Mouse (Mus musculus): Measurements from ENCODE around the gene Gm21905. TPM values are rescaled to one million over a fixed set of nuclear protein-coding genes. Genes with fewer than 3 reads are reported as not detected.

The Gm21905 gene
- not detected in 2 replicates for polyA plus RNA-seq (2014; fragmentation: Nextera tagmentation; extraction: Ambion mirVana)

DNA sequence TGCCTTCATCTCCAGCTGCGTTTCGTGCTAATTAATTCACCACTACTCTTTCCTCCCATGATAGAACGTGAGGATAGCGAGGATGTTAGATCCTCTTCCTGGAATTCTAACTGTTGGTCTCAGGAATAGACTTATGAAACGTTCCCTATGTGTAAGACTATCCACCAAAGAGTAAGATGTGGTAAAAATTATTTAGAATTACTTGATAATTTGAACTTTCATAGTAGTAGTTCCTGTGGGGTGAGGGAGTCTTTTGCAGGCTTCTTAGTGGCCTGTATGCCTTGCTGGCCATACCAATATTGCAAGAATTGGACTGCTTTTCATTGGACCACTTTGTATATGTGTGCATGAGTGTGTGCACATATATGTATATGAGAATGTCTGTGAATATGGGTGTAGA lies at the start of gene Gm21905:
Gene Gm21905, minus strand, starts transcription at position 101 of the 400 bp plus-strand sequence.
- H3K4me2 ChIP-seq (ENCODE audit: low read length): no peak within 1 kb of the TSS
- no peaks in the 10 kb centered on the region for H3K36me3 ChIP-seq (ENCODE audit: control insufficient read depth, insufficient read depth, low read length)
- H3K9ac ChIP-seq (replicated peaks; ENCODE audit: low read length): no peak within 1 kb of the TSS
- H3K9me3 ChIP-seq (ENCODE audit: control insufficient read depth, low read length): 0 out of 2 replicates have a peak, but pooled peaks cover 6% of the 10 kb centered on the region
- ATAC-seq (ENCODE audit: low FRiP score, low TSS enrichment) (no peak), DNase-seq (no peak)
- no peaks in the 10 kb centered on the region for H3K4me1 ChIP-seq (ENCODE audit: control insufficient read depth, insufficient read depth, low read length)
- 84% methylated on average over 5 of the region's 5 CpGs for WGBS
- H3K27ac ChIP-seq (replicated peaks; ENCODE audit: low read depth, low read length): no peak within 1 kb of the TSS
- no peak within 1 kb of the TSS for H3K4me3 ChIP-seq (replicated peaks; ENCODE audit: low read depth, low read length)
- no peaks in the 10 kb centered on the region for H3K27me3 ChIP-seq (ENCODE audit: control insufficient read depth, insufficient read depth, low read length)

GRCm38 (mm10) chr5:67990426-67990825 lies 44.2 kb upstream of the Gm21905 start:
- Histone ChIP-seq H3K4me1 (ENCODE audit: control insufficient read depth, insufficient read depth, low read length) (no peaks in the 10 kb centered on the region), H3K4me3 (replicated peaks; ENCODE audit: low read depth, low read length) (no peak overlapping the region), H3K9me3 (ENCODE audit: control insufficient read depth, low read length) (no peaks in the 10 kb centered on the region), H3K36me3 (ENCODE audit: control insufficient read depth, insufficient read depth, low read length) (no peaks in the 10 kb centered on the region), H3K27ac (replicated peaks; ENCODE audit: low read depth, low read length) (no peak overlapping the region), H3K9ac (replicated peaks; ENCODE audit: low read length) (no peak overlapping the region), H3K27me3 (ENCODE audit: control insufficient read depth, insufficient read depth, low read length) (no peaks in the 10 kb centered on the region), H3K4me2 (ENCODE audit: low read length) (no peak overlapping the region)
- ATAC-seq (ENCODE audit: low FRiP score, low TSS enrichment) (no peak), DNase-seq (no peak)

DNA sequence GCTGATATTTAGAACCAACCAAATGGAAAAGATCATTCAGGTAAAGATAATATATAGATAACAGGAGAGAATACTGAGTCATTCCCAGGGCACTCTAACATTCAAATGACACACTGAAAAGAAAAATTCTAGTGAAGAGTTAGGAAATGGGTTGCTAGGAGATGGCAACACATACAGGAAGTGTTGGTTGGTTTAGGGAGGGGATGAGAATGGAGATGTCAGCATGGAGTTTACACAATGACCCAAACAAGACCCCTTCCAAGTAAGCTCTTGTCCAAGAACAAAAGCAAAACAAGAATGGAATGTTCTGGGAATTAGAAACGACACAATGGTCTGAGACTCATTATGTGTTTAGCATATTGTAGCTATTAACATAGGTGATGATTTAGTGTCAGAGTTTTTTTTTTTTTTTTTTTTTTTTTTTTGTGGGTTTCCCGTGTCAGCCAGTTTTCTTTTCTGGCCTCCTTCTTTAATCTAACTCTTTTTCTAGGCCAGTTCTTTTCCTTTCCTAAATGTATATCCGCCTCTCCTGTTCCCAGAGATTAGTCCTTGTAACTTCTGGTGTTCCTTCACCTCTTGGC lies 35.8 kb upstream of the Gm21905 start:
- Histone ChIP-seq H3K4me2 (ENCODE audit: low read length) (no peak overlapping the region), H3K4me1 (ENCODE audit: control insufficient read depth, insufficient read depth, low read length) (no peaks in the 10 kb centered on the region), H3K4me3 (replicated peaks; ENCODE audit: low read depth, low read length) (no peak overlapping the region), H3K9ac (replicated peaks; ENCODE audit: low read length) (no peak overlapping the region), H3K27ac (replicated peaks; ENCODE audit: low read depth, low read length) (no peak overlapping the region), H3K36me3 (ENCODE audit: control insufficient read depth, insufficient read depth, low read length) (no peaks in the 10 kb centered on the region), H3K27me3 (ENCODE audit: control insufficient read depth, insufficient read depth, low read length) (no peaks in the 10 kb centered on the region), H3K9me3 (ENCODE audit: control insufficient read depth, low read length) (no peaks in the 10 kb centered on the region)
- no peak for ATAC-seq (ENCODE audit: low FRiP score, low TSS enrichment)
- no peak for DNase-seq
- 36% methylated on average over 3 of the region's 3 CpGs for WGBS

- no peak overlapping the region for H3K27ac ChIP-seq (replicated peaks; ENCODE audit: low read depth, low read length)
- 43% methylated on average over 7 of the region's 7 CpGs for WGBS
- peak; percentile 44 for DNase-seq
- no peaks in the 10 kb centered on the region for H3K9me3 ChIP-seq (ENCODE audit: control insufficient read depth, low read length)
- peak; percentile 68 for ATAC-seq (ENCODE audit: low FRiP score, low TSS enrichment)
- H3K27me3 ChIP-seq (ENCODE audit: control insufficient read depth, insufficient read depth, low read length): no peaks in the 10 kb centered on the region
- H3K4me2 ChIP-seq (ENCODE audit: low read length): no peak overlapping the region
- no peaks in the 10 kb centered on the region for H3K36me3 ChIP-seq (ENCODE audit: control insufficient read depth, insufficient read depth, low read length)
- H3K9ac ChIP-seq (replicated peaks; ENCODE audit: low read length): no peak overlapping the region
- H3K4me3 ChIP-seq (replicated peaks; ENCODE audit: low read depth, low read length): no peak overlapping the region
- H3K4me1 ChIP-seq (ENCODE audit: control insufficient read depth, insufficient read depth, low read length): no peaks in the 10 kb centered on the region
Measured at GRCm38 (mm10) chr5:67969536-67969935, 23.3 kb upstream of the Gm21905 start.

GRCm38 (mm10) chr5:67961708-67962629 lies 15.7 kb upstream of the Gm21905 start:
- no peak overlapping the region for H3K4me3 ChIP-seq (replicated peaks; ENCODE audit: low read depth, low read length)
- no peak overlapping the region for H3K4me2 ChIP-seq (ENCODE audit: low read length)

GRCm38 (mm10) chr5:67955486-67955885 lies 9.3 kb upstream of the Gm21905 start:
- H3K4me2 ChIP-seq (ENCODE audit: low read length): no peak overlapping the region
- no peak for ATAC-seq (ENCODE audit: low FRiP score, low TSS enrichment)
- WGBS: 42% methylated on average over 7 of the region's 7 CpGs
- H3K27me3 ChIP-seq (ENCODE audit: control insufficient read depth, insufficient read depth, low read length): no peaks in the 10 kb centered on the region
- no peak overlapping the region for H3K27ac ChIP-seq (replicated peaks; ENCODE audit: low read depth, low read length)
- no peaks in the 10 kb centered on the region for H3K36me3 ChIP-seq (ENCODE audit: control insufficient read depth, insufficient read depth, low read length)
- H3K4me3 ChIP-seq (replicated peaks; ENCODE audit: low read depth, low read length): no peak overlapping the region
- no peaks in the 10 kb centered on the region for H3K4me1 ChIP-seq (ENCODE audit: control insufficient read depth, insufficient read depth, low read length)
- H3K9ac ChIP-seq (replicated peaks; ENCODE audit: low read length): no peak overlapping the region
- no peaks in the 10 kb centered on the region for H3K9me3 ChIP-seq (ENCODE audit: control insufficient read depth, low read length)
- no peak for DNase-seq

More at GRCm38 (mm10) chr5:67961708-67962629, 15.7 kb upstream of the Gm21905 start:
- ATAC-seq (ENCODE audit: low FRiP score, low TSS enrichment) (no peak), DNase-seq (no peak)
- no peaks in the 10 kb centered on the region for H3K27me3 ChIP-seq (ENCODE audit: control insufficient read depth, insufficient read depth, low read length)
- WGBS: 84% methylated on average over 7 of the region's 7 CpGs
- H3K9me3 ChIP-seq (ENCODE audit: control insufficient read depth, low read length): no peaks in the 10 kb centered on the region
- no peaks in the 10 kb centered on the region for H3K4me1 ChIP-seq (ENCODE audit: control insufficient read depth, insufficient read depth, low read length)
- H3K27ac ChIP-seq (replicated peaks; ENCODE audit: low read depth, low read length): no peak overlapping the region
- no peaks in the 10 kb centered on the region for H3K36me3 ChIP-seq (ENCODE audit: control insufficient read depth, insufficient read depth, low read length)
- H3K9ac ChIP-seq (replicated peaks; ENCODE audit: low read length): no peak overlapping the region

GRCm38 (mm10) chr5:67954097-67954496 lies 7.9 kb upstream of the Gm21905 start:
- no peak overlapping the region for H3K4me2 ChIP-seq (ENCODE audit: low read length)
- no peak overlapping the region for H3K27ac ChIP-seq (replicated peaks; ENCODE audit: low read depth, low read length)
- 84% methylated on average over 4 of the region's 4 CpGs for WGBS
- H3K36me3 ChIP-seq (ENCODE audit: control insufficient read depth, insufficient read depth, low read length): no peaks in the 10 kb centered on the region
- no peaks in the 10 kb centered on the region for H3K9me3 ChIP-seq (ENCODE audit: control insufficient read depth, low read length)
- ATAC-seq (ENCODE audit: low FRiP score, low TSS enrichment) (no peak), DNase-seq (no peak)
- H3K4me1 ChIP-seq (ENCODE audit: control insufficient read depth, insufficient read depth, low read length): no peaks in the 10 kb centered on the region
- H3K9ac ChIP-seq (replicated peaks; ENCODE audit: low read length): no peak overlapping the region
- H3K27me3 ChIP-seq (ENCODE audit: control insufficient read depth, insufficient read depth, low read length): no peaks in the 10 kb centered on the region
- H3K4me3 ChIP-seq (replicated peaks; ENCODE audit: low read depth, low read length): no peak overlapping the region

DNA sequence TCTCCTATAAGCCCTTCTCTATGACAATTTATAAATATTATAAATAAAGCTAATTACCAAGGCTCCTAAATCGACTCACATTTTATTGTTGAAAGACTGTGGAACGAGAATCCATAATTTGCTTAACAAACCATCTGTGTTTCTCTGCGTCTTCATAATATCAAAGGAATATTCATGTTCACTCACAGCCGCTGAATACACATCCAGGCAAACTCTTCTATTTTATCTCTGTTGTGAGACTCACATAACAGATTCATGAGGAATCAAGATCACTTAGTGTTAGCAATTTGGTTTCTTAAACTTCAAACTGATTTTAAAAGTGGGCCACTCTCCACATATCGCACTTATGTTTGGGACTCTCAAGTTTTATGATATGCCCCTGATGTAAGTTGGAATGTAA lies 1.9 kb upstream of the Gm21905 start:
- no peak overlapping the region for H3K4me2 ChIP-seq (ENCODE audit: low read length)
- no peaks in the 10 kb centered on the region for H3K27me3 ChIP-seq (ENCODE audit: control insufficient read depth, insufficient read depth, low read length)
- DNase-seq (no peak), ATAC-seq (ENCODE audit: low FRiP score, low TSS enrichment) (no peak)
- no peaks in the 10 kb centered on the region for H3K36me3 ChIP-seq (ENCODE audit: control insufficient read depth, insufficient read depth, low read length)
- WGBS: 86% methylated on average over 5 of the region's 5 CpGs
- no peak overlapping the region for H3K4me3 ChIP-seq (replicated peaks; ENCODE audit: low read depth, low read length)
- H3K9ac ChIP-seq (replicated peaks; ENCODE audit: low read length): no peak overlapping the region
- no peak overlapping the region for H3K27ac ChIP-seq (replicated peaks; ENCODE audit: low read depth, low read length)
- no peaks in the 10 kb centered on the region for H3K4me1 ChIP-seq (ENCODE audit: control insufficient read depth, insufficient read depth, low read length)
- 0 out of 2 replicates have a peak, but pooled peaks cover 6% of the 10 kb centered on the region for H3K9me3 ChIP-seq (ENCODE audit: control insufficient read depth, low read length)

- Histone ChIP-seq H3K36me3 (ENCODE audit: control insufficient read depth, insufficient read depth, low read length) (no peaks in the 10 kb centered on the region), H3K4me3 (replicated peaks; ENCODE audit: low read depth, low read length) (no peak overlapping the region), H3K4me2 (ENCODE audit: low read length) (no peak overlapping the region), H3K27ac (replicated peaks; ENCODE audit: low read depth, low read length) (no peak overlapping the region), H3K27me3 (ENCODE audit: control insufficient read depth, insufficient read depth, low read length) (no peaks in the 10 kb centered on the region), H3K9ac (replicated peaks; ENCODE audit: low read length) (no peak overlapping the region), H3K4me1 (ENCODE audit: control insufficient read depth, insufficient read depth, low read length) (no peaks in the 10 kb centered on the region), H3K9me3 (ENCODE audit: control insufficient read depth, low read length) (0 out of 2 replicates have a peak, but pooled peaks cover 6% of the 10 kb centered on the region)
- DNase-seq: no peak
- ATAC-seq (ENCODE audit: low FRiP score, low TSS enrichment): no peak
Measured at GRCm38 (mm10) chr5:67947006-67947405, 785 bp upstream of the Gm21905 start.
